Mouse (Mus musculus) heart, postnatal 36 days (tissue): ENCODE measurements at regions not wholly inside any gene's neighbourhood (a gene's known extent, or its start where the extent isn't known, plus 50 kb on each side); places are given as distances from the start of the nearest gene placed in this dataset.

Experiments
- DNase-seq, 2 experiments: peaks; one replicate each; pipeline ENCODE4 v3.0.0; 2021 to 2022
- intact Hi-C: fragments of 180-260 bp; cut with DNase I; formaldehyde crosslinking; loops from one replicate; pipeline ENCODE4 v1.15.1; 2025

GRCm38 (mm10) chr3:45523281-45523680, 145.1 kb downstream of the Pcdh10 start:
- no peak for DNase-seq
- intact Hi-C loops = no loop called here

DNA sequence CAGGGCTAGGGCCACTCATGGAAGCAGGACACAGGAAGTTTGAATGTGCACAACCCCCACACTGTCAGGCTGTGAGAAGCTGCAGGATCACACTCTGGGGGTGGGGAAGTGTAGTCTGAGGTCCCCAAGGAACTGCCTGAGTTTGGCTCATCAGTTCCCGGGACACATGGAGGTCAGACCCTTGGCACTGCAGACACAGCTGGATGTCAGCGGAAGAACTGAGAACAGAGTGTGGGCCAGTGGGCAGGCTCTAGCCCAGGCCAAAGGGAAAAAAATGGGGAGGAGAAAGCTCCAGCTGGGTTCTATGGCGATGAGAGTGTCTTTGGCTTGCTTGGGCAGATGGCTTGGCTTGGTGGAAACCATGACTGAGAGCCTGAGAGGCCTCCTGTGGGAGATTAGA, 168.9 kb downstream of the Pcdh10 start:
- DNase-seq = no peak
- intact Hi-C loops = no loop called here

- intact Hi-C loops = no loop called here
- peak in 1 of 2 experiments; percentile 3 for DNase-seq
Observed at GRCm38 (mm10) chr3:45555736-45556135, 177.5 kb downstream of the Pcdh10 start.

- DNase-seq = no peak
- intact Hi-C loops = no loop called here
Observed at GRCm38 (mm10) chr3:45572995-45573394, 194.8 kb downstream of the Pcdh10 start.

- DNase-seq = no peak
- intact Hi-C loops = no loop called here
Observed at GRCm38 (mm10) chr3:45577035-45577434, 198.8 kb downstream of the Pcdh10 start.

GRCm38 (mm10) chr3:45593561-45593960, 215.4 kb downstream of the Pcdh10 start:
- intact Hi-C loops = no loop called here
- DNase-seq = no peak

GRCm38 (mm10) chr3:45602278-45602677, 224.1 kb downstream of the Pcdh10 start:
- no peak for DNase-seq

GRCm38 (mm10) chr3:45603151-45603550, 225.0 kb downstream of the Pcdh10 start:
- DNase-seq = no peak
- intact Hi-C loops = no loop called here

More at GRCm38 (mm10) chr3:45602278-45602677, 224.1 kb downstream of the Pcdh10 start:
- intact Hi-C loops = no loop called here

GRCm38 (mm10) chr3:45620729-45621128, 242.5 kb downstream of the Pcdh10 start:
- DNase-seq = no peak
- intact Hi-C loops = no loop called here

DNA sequence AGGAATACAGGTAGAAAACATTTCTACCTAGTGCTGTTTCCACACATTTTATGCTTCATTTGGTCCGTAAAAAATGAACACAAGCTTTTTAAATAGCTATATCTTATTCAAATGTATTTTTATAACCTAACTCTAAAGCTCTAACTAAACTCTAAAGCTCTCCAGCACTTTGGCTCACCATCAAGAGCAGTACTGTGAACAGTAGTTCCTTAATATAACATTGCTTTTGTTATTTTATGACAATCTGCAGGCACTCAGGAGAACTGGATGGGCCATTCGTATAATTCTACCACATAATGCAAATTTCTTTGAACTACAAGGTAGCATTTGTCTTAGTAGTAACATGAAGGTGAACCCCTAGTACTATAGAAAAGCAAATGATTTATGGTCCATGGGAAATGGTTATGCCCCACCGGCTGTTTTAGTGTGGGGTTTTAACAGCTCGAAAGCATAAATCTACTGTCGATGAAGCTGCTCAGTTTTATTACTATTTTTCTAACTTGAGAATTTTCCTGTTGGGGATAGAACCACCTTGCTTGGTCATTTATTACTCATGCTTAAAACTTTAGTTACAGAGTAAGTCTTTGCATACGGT, 267.8 kb downstream of the Pcdh10 start:
- intact Hi-C loops = no loop called here
- DNase-seq = no peak

DNA sequence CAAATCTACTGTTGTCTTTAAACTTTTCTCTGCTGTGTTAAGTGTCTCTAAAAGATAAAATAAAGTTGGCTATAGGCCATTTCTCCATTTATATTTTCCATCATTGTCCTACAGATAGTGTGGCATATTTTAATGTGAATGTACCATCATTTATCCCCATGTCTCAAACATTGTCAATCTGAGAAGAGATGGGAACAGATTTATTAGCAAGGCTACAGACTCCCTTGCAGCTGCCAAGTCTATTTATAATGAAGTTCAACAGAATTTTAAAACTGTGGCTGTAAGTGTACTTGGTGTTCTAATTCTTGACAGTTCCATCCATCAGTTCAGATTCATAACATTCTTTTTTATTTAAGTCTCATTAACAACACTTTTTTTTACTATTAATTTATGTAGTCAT, 271.2 kb downstream of the Pcdh10 start:
- DNase-seq = no peak
- intact Hi-C loops = no loop called here

- DNase-seq = no peak
- intact Hi-C loops = no loop called here
Observed at GRCm38 (mm10) chr3:45657023-45657422, 278.8 kb downstream of the Pcdh10 start.

DNA sequence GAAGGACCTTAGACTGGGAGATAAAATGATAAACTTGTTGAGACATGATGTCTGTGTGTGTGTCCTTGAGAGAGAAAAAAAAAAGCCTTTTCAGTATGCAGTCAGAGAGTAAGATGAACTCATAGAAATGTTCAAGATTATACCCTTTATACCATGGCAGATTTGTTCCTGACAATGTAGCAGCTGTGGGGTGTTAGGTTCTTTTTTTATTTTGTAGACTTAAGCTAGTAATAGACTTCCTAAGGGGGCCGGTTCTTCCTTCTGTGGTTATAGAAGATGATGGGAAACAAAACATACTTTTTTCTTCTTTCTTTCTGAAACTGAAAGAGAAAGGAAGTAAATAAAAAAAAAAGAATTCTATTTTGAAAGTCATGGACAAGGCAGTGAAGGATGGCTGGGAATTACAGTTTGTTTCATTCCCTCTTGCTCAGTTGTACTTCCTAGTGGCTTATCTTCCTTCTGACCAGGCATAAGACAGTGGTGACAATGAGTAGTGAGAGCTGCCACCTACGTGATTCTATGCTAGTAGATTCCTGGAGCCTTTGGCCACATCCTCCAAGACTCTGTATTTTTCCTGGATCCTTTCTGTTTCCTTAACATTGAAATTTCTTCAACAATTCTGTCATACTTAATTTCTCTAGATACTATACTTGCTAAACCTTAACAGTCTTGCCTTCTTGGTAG, 280.0 kb downstream of the Pcdh10 start:
- intact Hi-C loops = no loop called here
- no peak for DNase-seq

GRCm38 (mm10) chr3:45659052-45659451, 280.9 kb downstream of the Pcdh10 start:
- no peak for DNase-seq
- intact Hi-C loops = no loop called here

GRCm38 (mm10) chr3:45670434-45670833, 292.2 kb downstream of the Pcdh10 start:
- no peak for DNase-seq
- intact Hi-C loops = no loop called here

DNA sequence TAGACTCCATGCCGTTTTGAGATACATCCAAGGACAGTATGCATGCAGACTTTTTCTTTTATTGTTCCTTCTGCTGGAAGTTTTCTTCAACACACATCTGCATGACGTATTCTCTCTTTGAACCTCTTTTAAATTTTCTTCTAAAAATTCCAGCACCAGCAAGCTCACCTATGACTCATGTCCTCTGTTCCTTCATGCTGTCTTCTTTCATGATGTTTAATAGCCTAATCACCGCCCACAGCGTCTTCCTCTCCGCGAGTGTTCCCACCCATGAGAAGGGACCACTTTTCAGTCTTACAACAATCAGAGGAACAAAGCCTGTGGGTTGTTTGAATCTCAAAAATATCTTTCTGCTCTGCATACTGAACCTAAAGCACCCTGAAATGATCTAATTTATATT, 299.5 kb downstream of the Pcdh10 start:
- intact Hi-C loops = no loop called here
- no peak for DNase-seq

- no peak for DNase-seq
- intact Hi-C loops = no loop called here
Observed at GRCm38 (mm10) chr3:45681410-45681809, 303.2 kb downstream of the Pcdh10 start.

DNA sequence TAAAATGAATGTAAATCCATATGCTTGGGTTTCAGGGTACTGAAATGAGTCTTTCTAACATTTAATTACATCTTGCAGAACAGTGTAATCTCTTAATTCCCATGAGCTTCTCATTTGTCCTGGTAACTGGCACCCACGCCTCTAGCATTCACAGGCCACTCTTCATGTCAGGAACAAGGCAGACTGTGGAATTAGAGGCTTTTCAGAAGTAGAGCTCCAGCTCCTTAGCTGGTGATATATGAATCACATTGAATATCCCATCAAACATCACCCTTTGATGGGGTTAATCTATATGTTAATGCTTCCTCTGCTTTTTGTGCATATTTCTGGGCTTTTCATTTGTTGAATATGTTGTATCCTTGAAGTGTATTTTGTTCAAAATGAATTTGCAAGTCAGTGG, 329.7 kb downstream of the Pcdh10 start:
- intact Hi-C loops = no loop called here
- DNase-seq = no peak
